Mouse (Mus musculus) macrophage (primary cell): Measurements from ENCODE around the gene Pde3a. TPM values are rescaled to one million over a fixed set of nuclear protein-coding genes. Genes with fewer than 3 reads are reported as not detected.
"Not testable (repeated sequence)": the region's sequence is repeated elsewhere in the genome, so short reads cannot be mapped to it uniquely, and the experiment has no call there.

Source experiments
- H3K27ac ChIP-seq: fragments of 350-480 bp; formaldehyde crosslinking; 2 replicates; pipeline ENCODE4 v1.9.0; 2021
- H3K36me3 ChIP-seq: fragments of 350-480 bp; formaldehyde crosslinking; 2 replicates; pipeline ENCODE4 v1.9.0; 2021; ENCODE audit errors: inconsistent target
- H3K4me3 ChIP-seq: fragments of 350-480 bp; formaldehyde crosslinking; 2 replicates; pipeline ENCODE4 v1.9.0; 2021; ENCODE audit errors: inconsistent target
- H3K79me2 ChIP-seq: fragments of 350-480 bp; formaldehyde crosslinking; 2 replicates; pipeline ENCODE4 v1.9.0; 2021; ENCODE audit errors: inconsistent target
- WGBS: methylation state at CpG from one replicate; pipeline ENCODE4 v1.1.7; 2026; ENCODE audit warnings: inconsistent platforms; ENCODE audit not compliant: missing documents; 5-methylcytosine and 5-hydroxymethylcytosine counted together
- polyA plus RNA-seq: library from polyadenylated mRNA; stranded (reverse); fragments of 250-400 nt; gene quantifications from 3 replicates; pipeline ENCODE4 v1.2.4, GENCODE M21; 2018; ENCODE audit warnings: inconsistent platforms

Pde3a gene
- polyA plus RNA-seq, 1 experiment from 2014 or later = 0.09 TPM

DNA sequence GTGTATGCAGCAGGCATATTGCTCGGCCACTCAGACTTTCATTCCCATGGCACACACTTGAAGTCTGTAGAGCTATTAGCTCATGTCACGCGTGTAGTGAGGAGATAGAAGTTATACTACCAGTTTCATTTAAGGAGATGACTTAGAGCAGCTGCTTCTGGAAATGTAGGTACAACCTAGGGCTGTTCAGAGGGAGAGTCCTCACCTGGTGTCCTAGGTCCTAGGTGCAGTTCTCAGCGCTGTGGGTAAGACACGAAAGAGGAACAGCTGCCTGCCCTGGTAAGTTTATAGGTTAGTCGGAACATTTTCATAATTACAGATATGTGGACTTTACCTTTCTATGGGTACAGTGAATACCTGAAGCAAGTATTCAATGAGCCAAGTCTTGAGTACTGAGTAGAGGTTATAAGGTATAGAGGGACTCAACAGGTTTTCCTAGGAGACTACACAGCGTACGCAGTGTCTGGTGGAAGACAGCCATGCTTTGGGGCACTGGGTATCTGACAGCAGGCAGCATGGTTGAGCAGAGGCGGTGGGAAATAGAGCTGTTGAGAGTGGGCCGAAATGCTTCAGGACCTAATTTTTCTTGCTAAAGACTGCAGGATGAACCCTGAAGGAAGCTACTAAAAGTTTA is 43.9 kb downstream of the Pde3a start:
- H3K36me3 ChIP-seq = no peaks in the 10 kb centered on the region
- H3K79me2 ChIP-seq = no peaks in the 10 kb centered on the region
- no peak overlapping the region for H3K27ac ChIP-seq
- 93% methylated on average over 10 of the region's 10 CpGs for WGBS
- no peak overlapping the region for H3K4me3 ChIP-seq

DNA sequence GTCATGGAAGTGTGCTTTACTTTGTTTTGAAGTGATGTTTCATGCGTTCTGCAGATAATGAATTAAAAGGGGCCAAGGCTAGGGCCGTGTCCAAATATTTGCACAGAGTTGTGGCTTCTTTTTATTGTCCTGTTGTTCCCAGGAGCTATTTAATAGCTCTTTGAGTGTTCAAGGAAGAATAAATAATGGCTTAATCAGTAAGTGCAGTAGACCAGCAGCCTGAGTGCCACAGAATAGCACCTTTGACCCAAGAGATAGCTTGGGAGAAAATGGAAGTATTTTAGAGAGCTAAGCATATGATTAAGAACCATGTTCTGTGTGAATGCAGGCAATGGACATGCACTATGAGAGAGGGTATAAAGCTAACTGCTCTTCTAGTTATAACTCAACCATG is 44.4 kb downstream of the Pde3a start:
- Histone ChIP-seq H3K36me3 (no peaks in the 10 kb centered on the region), H3K4me3 (no peak overlapping the region), H3K79me2 (no peaks in the 10 kb centered on the region), H3K27ac (no peak overlapping the region)
- 94% methylated on average over 2 of the region's 2 CpGs for WGBS

DNA sequence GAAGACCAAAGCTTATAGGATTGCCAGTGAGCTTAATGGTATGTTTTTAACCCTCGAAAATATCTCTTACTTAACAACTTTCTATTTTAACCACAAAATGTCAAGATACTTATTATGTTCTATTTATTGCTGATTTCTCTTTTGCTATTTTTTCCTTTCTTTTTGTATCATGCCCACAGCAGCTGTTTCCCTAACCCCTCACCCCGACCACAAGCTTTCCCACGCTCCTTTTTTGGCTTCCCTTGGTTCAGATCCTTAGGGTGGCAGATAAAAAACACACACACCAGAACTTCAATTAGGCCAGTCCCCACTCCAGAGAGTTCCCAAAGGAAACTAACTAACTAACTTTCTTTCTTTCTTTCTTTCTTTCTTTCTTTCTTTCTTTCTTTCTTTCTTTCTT is 46.2 kb downstream of the Pde3a start:
- Histone ChIP-seq H3K27ac (no peak overlapping the region), H3K4me3 (no peak overlapping the region), H3K79me2 (no peaks in the 10 kb centered on the region), H3K36me3 (no peaks in the 10 kb centered on the region)
- whole genome bisulfite sequencing = 0% methylated on average over 3 of the region's 3 CpGs

- Histone ChIP-seq H3K27ac (no peak overlapping the region), H3K4me3 (no peak overlapping the region), H3K79me2 (no peaks in the 10 kb centered on the region), H3K36me3 (no peaks in the 10 kb centered on the region)
- WGBS = 89% methylated on average over 14 of the region's 14 CpGs
These were observed 53.0 kb downstream of the Pde3a start for GRCm38 (mm10) chr6:141301750-141302748.

GRCm38 (mm10) chr6:141302842-141303241 is 53.8 kb downstream of the Pde3a start:
- 95% methylated on average over 4 of the region's 4 CpGs for WGBS
- no peaks in the 10 kb centered on the region for H3K36me3 ChIP-seq
- no peak overlapping the region for H3K4me3 ChIP-seq
- H3K79me2 ChIP-seq = no peaks in the 10 kb centered on the region
- no peak overlapping the region for H3K27ac ChIP-seq

DNA sequence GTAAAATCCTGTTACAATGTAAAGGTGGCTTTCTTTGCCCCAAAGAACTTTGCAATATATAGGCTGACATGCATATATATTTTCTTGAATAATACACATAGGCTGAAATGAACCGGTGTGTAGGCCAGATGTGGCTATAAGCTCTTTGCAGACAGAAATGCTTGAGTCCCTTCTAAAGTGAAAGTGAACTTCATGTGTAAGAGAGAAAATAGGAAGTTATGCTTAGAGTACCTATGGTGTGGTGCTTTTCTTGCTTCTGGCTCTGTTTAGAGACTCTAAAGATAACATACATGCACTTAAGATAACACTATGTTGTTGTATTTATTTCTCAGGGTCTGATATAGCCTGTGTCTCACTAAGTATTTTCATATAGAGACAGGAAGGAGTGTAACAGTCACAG is 58.3 kb downstream of the Pde3a start:
- no peak overlapping the region for H3K4me3 ChIP-seq
- no peak overlapping the region for H3K27ac ChIP-seq
- H3K79me2 ChIP-seq = no peaks in the 10 kb centered on the region
- WGBS = 6% methylated on average over 1 of the region's 1 CpGs
- H3K36me3 ChIP-seq = no peaks in the 10 kb centered on the region

- H3K4me3 ChIP-seq = no peak overlapping the region
- no peak overlapping the region for H3K27ac ChIP-seq
- no peaks in the 10 kb centered on the region for H3K36me3 ChIP-seq
- 77% methylated on average over 2 of the region's 2 CpGs for WGBS
- H3K79me2 ChIP-seq = no peaks in the 10 kb centered on the region
These were observed 59.4 kb downstream of the Pde3a start for GRCm38 (mm10) chr6:141308451-141308850.

- Histone ChIP-seq H3K27ac (no peak overlapping the region), H3K36me3 (no peaks in the 10 kb centered on the region), H3K79me2 (no peaks in the 10 kb centered on the region), H3K4me3 (no peak overlapping the region)
- whole genome bisulfite sequencing = 52% methylated on average over 3 of the region's 3 CpGs
These were observed 60.8 kb downstream of the Pde3a start for GRCm38 (mm10) chr6:141309872-141310271.

- 90% methylated on average over 6 of the region's 6 CpGs for WGBS
- no peaks in the 10 kb centered on the region for H3K36me3 ChIP-seq
- H3K27ac ChIP-seq = no peak overlapping the region
- H3K79me2 ChIP-seq = no peaks in the 10 kb centered on the region
- no peak overlapping the region for H3K4me3 ChIP-seq
These were observed 61.3 kb downstream of the Pde3a start for GRCm38 (mm10) chr6:141310351-141310750.

GRCm38 (mm10) chr6:141311615-141312014 is 62.5 kb downstream of the Pde3a start:
- Histone ChIP-seq H3K79me2 (no peaks in the 10 kb centered on the region), H3K4me3 (no peak overlapping the region), H3K36me3 (no peaks in the 10 kb centered on the region), H3K27ac (no peak overlapping the region)
- 94% methylated on average over 6 of the region's 6 CpGs for WGBS

- no peaks in the 10 kb centered on the region for H3K36me3 ChIP-seq
- no peak overlapping the region for H3K27ac ChIP-seq
- no peak overlapping the region for H3K4me3 ChIP-seq
- WGBS = 93% methylated on average over 4 of the region's 4 CpGs
- H3K79me2 ChIP-seq = no peaks in the 10 kb centered on the region
These were observed 64.0 kb downstream of the Pde3a start for GRCm38 (mm10) chr6:141313112-141313511.

DNA sequence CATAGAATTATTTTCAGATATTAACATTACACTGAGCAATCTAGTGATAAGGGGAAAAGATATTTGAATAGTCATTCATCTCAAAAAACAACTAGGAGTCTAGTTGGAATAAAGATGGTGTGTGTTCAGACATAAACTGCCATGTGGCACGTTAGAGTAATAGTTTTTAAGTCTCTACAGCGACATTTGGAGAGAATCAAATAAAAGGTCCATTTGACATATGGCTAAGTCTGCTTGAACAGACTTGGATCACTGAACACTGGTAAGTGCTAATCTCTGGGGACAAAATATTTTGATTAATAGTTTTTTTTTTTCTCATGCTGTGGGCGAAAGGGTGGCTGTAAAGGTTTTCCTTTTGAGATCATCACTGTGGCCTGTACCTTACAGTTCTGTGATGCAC is 69.4 kb downstream of the Pde3a start:
- H3K79me2 ChIP-seq = no peaks in the 10 kb centered on the region
- WGBS = 97% methylated on average over 3 of the region's 3 CpGs
- no peak overlapping the region for H3K27ac ChIP-seq
- H3K4me3 ChIP-seq = no peak overlapping the region
- no peaks in the 10 kb centered on the region for H3K36me3 ChIP-seq

DNA sequence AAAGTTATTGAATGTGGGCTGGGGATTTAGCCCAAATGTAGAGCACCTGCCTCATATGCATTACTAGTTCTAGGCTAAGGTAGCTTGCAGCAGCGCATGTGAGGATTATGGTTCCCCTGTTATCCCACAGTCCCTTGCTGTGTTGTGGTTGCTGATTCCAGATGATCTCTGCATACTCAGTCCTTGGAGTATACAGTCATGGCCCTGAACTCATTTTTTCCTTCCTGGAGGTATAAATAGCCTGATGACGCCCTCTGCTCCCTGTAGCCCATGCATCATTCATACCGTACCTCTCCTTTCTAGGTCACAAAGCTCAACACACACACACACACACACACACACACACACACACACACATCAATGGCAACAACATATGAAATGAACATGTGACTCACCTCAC is 72.2 kb downstream of the Pde3a start:
- no peaks in the 10 kb centered on the region for H3K79me2 ChIP-seq
- no peak overlapping the region for H3K4me3 ChIP-seq
- H3K36me3 ChIP-seq = no peaks in the 10 kb centered on the region
- H3K27ac ChIP-seq = no peak overlapping the region
- 86% methylated on average over 3 of the region's 3 CpGs for WGBS

- H3K79me2 ChIP-seq = no peaks in the 10 kb centered on the region
- H3K27ac ChIP-seq = no peak overlapping the region
- no peak overlapping the region for H3K4me3 ChIP-seq
- H3K36me3 ChIP-seq = no peaks in the 10 kb centered on the region
- 39% methylated on average over 4 of the region's 4 CpGs for WGBS
These were observed 73.9 kb downstream of the Pde3a start for GRCm38 (mm10) chr6:141322961-141323360.

DNA sequence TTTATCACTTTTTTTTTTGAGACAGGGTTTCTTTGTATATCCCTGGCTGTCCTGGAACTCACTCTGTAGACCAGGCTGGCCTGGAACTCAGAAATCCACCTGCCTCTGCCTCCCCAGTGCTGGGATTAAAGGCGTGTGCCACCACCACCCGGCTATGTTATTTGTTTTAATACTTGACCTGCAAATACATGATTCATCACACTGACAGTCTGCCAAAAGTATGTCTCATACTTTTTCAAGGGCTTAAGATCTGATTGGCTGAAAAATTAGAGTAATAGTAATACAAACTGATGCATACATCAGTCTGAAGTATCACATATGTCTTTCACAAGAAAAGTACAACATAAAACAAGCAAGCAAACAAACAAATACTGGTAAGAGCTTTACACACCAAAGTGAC is 78.1 kb downstream of the Pde3a start:
- not testable (repeated sequence) for H3K36me3 ChIP-seq, H3K79me2 ChIP-seq, H3K4me3 ChIP-seq, H3K27ac ChIP-seq
- 84% methylated on average over 2 of the region's 2 CpGs for whole genome bisulfite sequencing
